Mouse (Mus musculus): ENCODE data around the gene Arid3a. TPM values are rescaled to one million over a fixed set of nuclear protein-coding genes. Genes with fewer than 3 reads are reported as not detected.

Arid3a gene
- polyA plus RNA-seq, 1 experiment = 12.5 TPM

DNA sequence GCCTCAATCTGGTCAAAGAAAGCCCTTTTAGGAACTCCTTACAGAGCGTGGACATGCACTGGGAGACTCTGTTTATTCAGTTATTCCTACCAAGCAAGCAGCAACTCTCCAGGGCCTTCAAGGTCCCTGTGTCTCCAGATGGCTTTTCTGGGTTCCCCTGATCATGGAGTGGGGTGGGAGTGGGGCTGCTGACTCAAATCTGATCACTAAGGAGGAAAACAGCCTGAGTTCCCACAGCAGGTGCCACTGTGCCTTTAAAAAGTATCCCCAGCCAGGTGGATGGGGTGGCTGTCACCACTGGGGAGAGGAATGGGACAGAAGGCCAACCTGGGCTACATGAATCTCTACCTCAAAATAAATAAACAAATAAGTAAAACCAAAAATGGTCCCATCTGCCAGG lies 16.1 kb downstream of the Arid3a start:
- H3K4me1 ChIP-seq (replicated peaks; ENCODE audit: control insufficient read depth, insufficient read depth, low read length) = 0 out of 2 replicates have a peak, but pooled peaks cover 2% of the 10 kb centered on the region
- H3K27ac ChIP-seq (ENCODE audit: control insufficient read depth, insufficient read depth, low read length) = no peak overlapping the region
- no peaks in the 10 kb centered on the region for H3K27me3 ChIP-seq (ENCODE audit: control insufficient read depth, insufficient read depth, low read length)
- WGBS = 97% methylated on average over 1 of the region's 1 CpGs
- no peaks in the 10 kb centered on the region for H3K36me3 ChIP-seq (ENCODE audit: control insufficient read depth, insufficient read depth, low read length)
- H3K4me3 ChIP-seq (ENCODE audit: control insufficient read depth, insufficient read depth, low read length) = no peak overlapping the region
- no peak for DNase-seq
- no peak for TF ChIP-seq CTCF (IDR thresholded peaks at IDR 0.05; ENCODE audit: borderline replicate concordance, control insufficient read depth, extremely low read depth, insufficient read depth, low read length, poor library complexity)
- TF ChIP-seq POLR2A (IDR thresholded peaks at IDR 0.05; ENCODE audit: control insufficient read depth, extremely low read depth, insufficient read depth, low read length, poor library complexity) = no peak

- no peaks in the 10 kb centered on the region for H3K27me3 ChIP-seq (ENCODE audit: control insufficient read depth, insufficient read depth, low read length)
- H3K4me3 ChIP-seq (ENCODE audit: control insufficient read depth, insufficient read depth, low read length) = no peak overlapping the region
- H3K4me1 ChIP-seq (replicated peaks; ENCODE audit: control insufficient read depth, insufficient read depth, low read length) = 0 out of 2 replicates have a peak, but pooled peaks cover 2% of the 10 kb centered on the region
- 59% methylated on average over 7 of the region's 9 CpGs for WGBS
- no peaks in the 10 kb centered on the region for H3K36me3 ChIP-seq (ENCODE audit: control insufficient read depth, insufficient read depth, low read length)
- no peak for DNase-seq
- TF ChIP-seq CTCF (IDR thresholded peaks at IDR 0.05; ENCODE audit: borderline replicate concordance, control insufficient read depth, extremely low read depth, insufficient read depth, low read length, poor library complexity) (no peak), POLR2A (IDR thresholded peaks at IDR 0.05; ENCODE audit: control insufficient read depth, extremely low read depth, insufficient read depth, low read length, poor library complexity) (no peak)
- no peak overlapping the region for H3K27ac ChIP-seq (ENCODE audit: control insufficient read depth, insufficient read depth, low read length)
Measured at GRCm38 (mm10) chr10:79943471-79943901, 16.6 kb downstream of the Arid3a start.

GRCm38 (mm10) chr10:79945507-79946234 lies 18.8 kb downstream of the Arid3a start:
- Histone ChIP-seq H3K36me3 (ENCODE audit: control insufficient read depth, insufficient read depth, low read length) (no peaks in the 10 kb centered on the region), H3K27ac (ENCODE audit: control insufficient read depth, insufficient read depth, low read length) (no peak overlapping the region), H3K4me1 (replicated peaks; ENCODE audit: control insufficient read depth, insufficient read depth, low read length) (0 out of 2 replicates have a peak, but pooled peaks cover under 1% of the 10 kb centered on the region), H3K27me3 (ENCODE audit: control insufficient read depth, insufficient read depth, low read length) (no peaks in the 10 kb centered on the region), H3K4me3 (ENCODE audit: control insufficient read depth, insufficient read depth, low read length) (no peak overlapping the region)
- no peak for DNase-seq
- WGBS = 88% methylated on average over 16 of the region's 16 CpGs
- no peak for TF ChIP-seq POLR2A (IDR thresholded peaks at IDR 0.05; ENCODE audit: control insufficient read depth, extremely low read depth, insufficient read depth, low read length, poor library complexity)
- TF ChIP-seq CTCF (IDR thresholded peaks at IDR 0.05; ENCODE audit: borderline replicate concordance, control insufficient read depth, extremely low read depth, insufficient read depth, low read length, poor library complexity) = no peak

GRCm38 (mm10) chr10:79946752-79947322 lies 20.0 kb downstream of the Arid3a start:
- TF ChIP-seq CTCF (IDR thresholded peaks at IDR 0.05; ENCODE audit: borderline replicate concordance, control insufficient read depth, extremely low read depth, insufficient read depth, low read length, poor library complexity) (no peak), POLR2A (IDR thresholded peaks at IDR 0.05; ENCODE audit: control insufficient read depth, extremely low read depth, insufficient read depth, low read length, poor library complexity) (no peak)
- no peaks in the 10 kb centered on the region for H3K27me3 ChIP-seq (ENCODE audit: control insufficient read depth, insufficient read depth, low read length)
- H3K4me3 ChIP-seq (ENCODE audit: control insufficient read depth, insufficient read depth, low read length) = no peak overlapping the region
- H3K4me1 ChIP-seq (replicated peaks; ENCODE audit: control insufficient read depth, insufficient read depth, low read length) = no peaks in the 10 kb centered on the region
- WGBS = 74% methylated on average over 7 of the region's 7 CpGs
- DNase-seq = no peak
- no peak overlapping the region for H3K27ac ChIP-seq (ENCODE audit: control insufficient read depth, insufficient read depth, low read length)
- H3K36me3 ChIP-seq (ENCODE audit: control insufficient read depth, insufficient read depth, low read length) = no peaks in the 10 kb centered on the region

DNA sequence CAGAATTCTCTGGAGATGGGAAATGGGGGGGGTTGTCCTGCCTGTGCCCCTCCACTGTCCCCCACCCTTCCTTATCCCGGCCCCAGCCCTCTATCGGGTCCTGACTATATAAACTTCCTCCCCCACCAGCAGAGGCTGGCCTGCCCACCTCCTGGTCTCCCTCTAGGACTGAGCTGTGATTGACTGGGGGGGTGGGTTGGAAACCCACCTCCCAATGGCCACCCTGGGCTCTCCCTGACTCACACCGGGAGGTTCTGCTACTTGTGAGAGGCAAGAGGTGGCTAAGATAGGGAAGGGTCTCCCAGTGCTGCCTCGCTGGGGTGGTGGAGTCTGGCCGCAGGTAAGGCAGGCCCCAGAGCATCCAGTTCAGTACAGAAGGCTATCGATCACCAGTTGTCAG lies 20.7 kb downstream of the Arid3a start:
- H3K36me3 ChIP-seq (ENCODE audit: control insufficient read depth, insufficient read depth, low read length) = no peaks in the 10 kb centered on the region
- H3K4me3 ChIP-seq (ENCODE audit: control insufficient read depth, insufficient read depth, low read length) = no peak overlapping the region
- no peaks in the 10 kb centered on the region for H3K4me1 ChIP-seq (replicated peaks; ENCODE audit: control insufficient read depth, insufficient read depth, low read length)
- H3K27me3 ChIP-seq (ENCODE audit: control insufficient read depth, insufficient read depth, low read length) = no peaks in the 10 kb centered on the region
- no peak overlapping the region for H3K27ac ChIP-seq (ENCODE audit: control insufficient read depth, insufficient read depth, low read length)
- DNase-seq = no peak
- no peak for TF ChIP-seq CTCF (IDR thresholded peaks at IDR 0.05; ENCODE audit: borderline replicate concordance, control insufficient read depth, extremely low read depth, insufficient read depth, low read length, poor library complexity)
- no peak for TF ChIP-seq POLR2A (IDR thresholded peaks at IDR 0.05; ENCODE audit: control insufficient read depth, extremely low read depth, insufficient read depth, low read length, poor library complexity)
- 89% methylated on average over 6 of the region's 6 CpGs for WGBS

DNA sequence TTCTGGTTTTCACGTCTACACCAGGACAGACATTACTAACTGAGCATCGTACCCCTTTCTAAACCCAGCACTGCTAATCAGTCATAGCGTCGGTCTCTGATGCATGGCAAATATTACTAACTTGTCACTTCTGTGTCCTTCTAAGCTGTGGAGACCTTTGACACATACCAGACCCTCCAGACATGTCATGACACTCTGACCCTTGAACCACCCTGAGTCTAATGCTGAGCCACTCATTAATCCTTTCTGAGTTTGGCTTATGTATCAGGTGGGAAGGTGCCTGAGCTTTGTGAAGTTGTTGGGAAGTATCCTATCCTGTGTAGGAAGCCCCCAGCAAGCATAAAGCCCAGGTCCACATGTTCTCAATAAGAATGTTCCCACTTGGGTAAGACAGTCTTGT lies 23.0 kb downstream of the Arid3a start:
- 96% methylated on average over 4 of the region's 4 CpGs for WGBS
- Histone ChIP-seq H3K27me3 (ENCODE audit: control insufficient read depth, insufficient read depth, low read length) (no peaks in the 10 kb centered on the region), H3K4me1 (replicated peaks; ENCODE audit: control insufficient read depth, insufficient read depth, low read length) (no peaks in the 10 kb centered on the region), H3K27ac (ENCODE audit: control insufficient read depth, insufficient read depth, low read length) (no peak overlapping the region), H3K4me3 (ENCODE audit: control insufficient read depth, insufficient read depth, low read length) (no peak overlapping the region), H3K36me3 (ENCODE audit: control insufficient read depth, insufficient read depth, low read length) (no peaks in the 10 kb centered on the region)
- TF ChIP-seq CTCF (IDR thresholded peaks at IDR 0.05; ENCODE audit: borderline replicate concordance, control insufficient read depth, extremely low read depth, insufficient read depth, low read length, poor library complexity) (no peak), POLR2A (IDR thresholded peaks at IDR 0.05; ENCODE audit: control insufficient read depth, extremely low read depth, insufficient read depth, low read length, poor library complexity) (no peak)
- no peak for DNase-seq
